Mouse (Mus musculus) heart, postnatal 4 days (tissue): ENCODE results near the gene Myo9b. TPM values are rescaled to one million over a fixed set of nuclear protein-coding genes. Genes with fewer than 3 reads are reported as not detected.
"Not testable (repeated sequence)": the region's sequence is repeated elsewhere in the genome, so short reads cannot be mapped to it uniquely, and the experiment has no call there.

Experiments
- DNase-seq: peaks from one replicate; pipeline ENCODE4 v3.0.0; 2021
- total RNA-seq, 2 experiments: library from RNA; stranded (reverse); gene quantifications; 2 replicates each; pipeline ENCODE4 v1.2.3; 2021

Myo9b gene
- 10 to 100 TPM; 47.8 to 51.5 TPM for total RNA-seq

- DNase-seq = peak; percentile 98
Observed at GRCm38 (mm10) chr8:71272286-71273150, at the start of gene Myo9b, which contains the start of gene Haus8. Myo9b (plus strand) TSS chr8:71272714. Haus8 (minus strand) TSS chr8:71272934.

GRCm38 (mm10) chr8:71224560-71224959, 48.0 kb upstream of the Myo9b start:
- peak; percentile 8 for DNase-seq

- DNase-seq = no peak
Observed at GRCm38 (mm10) chr8:71242757-71243156, 29.8 kb upstream of the Myo9b start.

- DNase-seq = no peak
Observed at GRCm38 (mm10) chr8:71248203-71248602, 24.3 kb upstream of the Myo9b start.

GRCm38 (mm10) chr8:71256545-71257232, 15.8 kb upstream of the Myo9b start:
- no peak for DNase-seq

GRCm38 (mm10) chr8:71261234-71261633, 11.3 kb upstream of the Myo9b start:
- DNase-seq = peak; percentile 39

GRCm38 (mm10) chr8:71267690-71268089, 4.8 kb upstream of the Myo9b start:
- peak; percentile 4 for DNase-seq

- not testable (repeated sequence) for DNase-seq
Observed at GRCm38 (mm10) chr8:71268286-71268685, 4.2 kb upstream of the Myo9b start.

- DNase-seq = no peak
Observed at GRCm38 (mm10) chr8:71271630-71272029, 884 bp upstream of the Myo9b start.

- peak; percentile 71 for DNase-seq
Observed at GRCm38 (mm10) chr8:71273151-71273510, 617 bp downstream of the Myo9b start.

- no peak for DNase-seq
Observed at GRCm38 (mm10) chr8:71274478-71274877, 2.0 kb downstream of the Myo9b start.

- no peak for DNase-seq
Observed at GRCm38 (mm10) chr8:71276166-71276565, 3.7 kb downstream of the Myo9b start.

GRCm38 (mm10) chr8:71279409-71279808, 6.9 kb downstream of the Myo9b start:
- DNase-seq = not testable (repeated sequence)

- DNase-seq = not testable (repeated sequence)
Observed at GRCm38 (mm10) chr8:71281731-71282130, 9.2 kb downstream of the Myo9b start.

GRCm38 (mm10) chr8:71282621-71283020, 10.1 kb downstream of the Myo9b start:
- peak; percentile 56 for DNase-seq

GRCm38 (mm10) chr8:71286223-71286622, 13.7 kb downstream of the Myo9b start:
- DNase-seq = not testable (repeated sequence)

GRCm38 (mm10) chr8:71288441-71288949, 16.0 kb downstream of the Myo9b start:
- no peak for DNase-seq

- peak; percentile 44 for DNase-seq
Observed at GRCm38 (mm10) chr8:71289098-71289497, 16.6 kb downstream of the Myo9b start.

- DNase-seq = no peak
Observed at GRCm38 (mm10) chr8:71290211-71290610, 17.7 kb downstream of the Myo9b start.

GRCm38 (mm10) chr8:71290911-71291310, 18.4 kb downstream of the Myo9b start:
- no peak for DNase-seq

GRCm38 (mm10) chr8:71291351-71291750, 18.8 kb downstream of the Myo9b start:
- no peak for DNase-seq

GRCm38 (mm10) chr8:71293930-71294329, 21.4 kb downstream of the Myo9b start:
- DNase-seq = not testable (repeated sequence)

- no peak for DNase-seq
Observed at GRCm38 (mm10) chr8:71296188-71296621, 23.7 kb downstream of the Myo9b start.
